Mouse (Mus musculus) bone marrow macrophage, adult 2 months (primary cell): Measurements from ENCODE around the gene Cd40lg.

Experiments used
- CTCF ChIP-seq: IDR thresholded peaks from 2 replicates; pipeline ENCODE4 v1.5.1; 2012; ENCODE audit warnings: low read depth, mild to moderate bottlenecking, low read length, moderate library complexity
- POLR2A ChIP-seq: IDR thresholded peaks from 2 replicates; pipeline ENCODE4 v1.6.1; 2012; ENCODE audit warnings: mild to moderate bottlenecking, low read depth, low read length, borderline replicate concordance

DNA sequence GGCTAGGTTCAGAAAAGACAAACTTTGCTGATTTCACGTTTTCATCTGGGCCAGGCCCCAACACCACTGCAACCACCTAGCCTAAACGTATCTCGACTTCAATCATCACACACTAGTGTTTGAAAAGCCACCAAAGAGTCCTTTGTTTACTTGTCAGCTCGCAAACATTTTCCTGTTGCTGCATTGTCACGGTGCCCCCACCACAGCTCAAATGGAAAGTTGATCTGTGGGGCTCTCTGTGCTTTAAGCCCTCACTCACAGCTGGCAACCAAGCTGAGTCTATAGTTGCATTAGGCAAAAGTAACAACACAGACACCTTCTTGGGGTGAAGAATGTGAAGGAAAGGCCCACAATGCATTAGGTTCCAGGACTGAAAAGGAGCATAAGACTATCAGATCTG lies 4.3 kb downstream of the Cd40lg start:
- no peak for TF ChIP-seq CTCF
- no peak for TF ChIP-seq POLR2A
